Mouse (Mus musculus): ENCODE measurements around the gene Slc22a17. TPM values are rescaled to one million over a fixed set of nuclear protein-coding genes. Genes with fewer than 3 reads are reported as not detected.
A peak's percentile ranks its signal among the peaks of the same experiment; 100 is the strongest.

The Slc22a17 gene
- polyA plus RNA-seq, 1 experiment from 2014 or later: 44.9 TPM

DNA sequence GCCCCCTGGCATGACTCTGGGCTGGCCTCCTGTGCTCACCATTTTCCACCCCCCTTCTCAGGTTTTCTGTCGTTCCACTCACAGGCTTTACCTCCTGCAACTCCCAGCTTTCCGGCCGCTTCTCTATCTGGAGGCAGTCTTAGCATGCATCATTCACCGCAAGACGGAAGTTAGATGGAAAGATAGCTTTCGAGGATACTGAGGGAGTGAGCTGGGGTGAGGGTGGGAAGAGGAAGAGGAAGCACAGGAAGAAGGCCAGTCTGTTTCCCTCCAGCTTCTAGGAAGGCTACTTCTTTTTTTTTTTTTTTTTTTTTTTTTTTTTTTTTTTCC lies 23.9 kb upstream of the Slc22a17 start:
- no peak for ATAC-seq (ENCODE audit: insufficient number of reproducible peaks, insufficient read depth, low FRiP score, low read depth)
- no peak overlapping the region for H3K4me2 ChIP-seq (replicated peaks; ENCODE audit: low read depth, low read length)
- H3K4me3 ChIP-seq (ENCODE audit: low read depth, low read length): no peak overlapping the region
- H3K9me3 ChIP-seq (ENCODE audit: control insufficient read depth, low read depth, low read length): no peaks in the 10 kb centered on the region
- H3K9ac ChIP-seq (replicated peaks; ENCODE audit: low read depth, low read length): no peak overlapping the region
- peaks cover 4% of the 10 kb centered on the region for H3K4me1 ChIP-seq (ENCODE audit: control insufficient read depth, insufficient read depth, low read length)
- H3K27ac ChIP-seq (ENCODE audit: low read length): peak overlapping the region; percentile 78; the same call in 1 of the 2 replicates
- H3K27me3 ChIP-seq (ENCODE audit: control insufficient read depth, insufficient read depth, low read length): no peaks in the 10 kb centered on the region
- no peaks in the 10 kb centered on the region for H3K36me3 ChIP-seq (ENCODE audit: control insufficient read depth, insufficient read depth, low read length)
- WGBS: 54% methylated on average over 6 of the region's 6 CpGs

DNA sequence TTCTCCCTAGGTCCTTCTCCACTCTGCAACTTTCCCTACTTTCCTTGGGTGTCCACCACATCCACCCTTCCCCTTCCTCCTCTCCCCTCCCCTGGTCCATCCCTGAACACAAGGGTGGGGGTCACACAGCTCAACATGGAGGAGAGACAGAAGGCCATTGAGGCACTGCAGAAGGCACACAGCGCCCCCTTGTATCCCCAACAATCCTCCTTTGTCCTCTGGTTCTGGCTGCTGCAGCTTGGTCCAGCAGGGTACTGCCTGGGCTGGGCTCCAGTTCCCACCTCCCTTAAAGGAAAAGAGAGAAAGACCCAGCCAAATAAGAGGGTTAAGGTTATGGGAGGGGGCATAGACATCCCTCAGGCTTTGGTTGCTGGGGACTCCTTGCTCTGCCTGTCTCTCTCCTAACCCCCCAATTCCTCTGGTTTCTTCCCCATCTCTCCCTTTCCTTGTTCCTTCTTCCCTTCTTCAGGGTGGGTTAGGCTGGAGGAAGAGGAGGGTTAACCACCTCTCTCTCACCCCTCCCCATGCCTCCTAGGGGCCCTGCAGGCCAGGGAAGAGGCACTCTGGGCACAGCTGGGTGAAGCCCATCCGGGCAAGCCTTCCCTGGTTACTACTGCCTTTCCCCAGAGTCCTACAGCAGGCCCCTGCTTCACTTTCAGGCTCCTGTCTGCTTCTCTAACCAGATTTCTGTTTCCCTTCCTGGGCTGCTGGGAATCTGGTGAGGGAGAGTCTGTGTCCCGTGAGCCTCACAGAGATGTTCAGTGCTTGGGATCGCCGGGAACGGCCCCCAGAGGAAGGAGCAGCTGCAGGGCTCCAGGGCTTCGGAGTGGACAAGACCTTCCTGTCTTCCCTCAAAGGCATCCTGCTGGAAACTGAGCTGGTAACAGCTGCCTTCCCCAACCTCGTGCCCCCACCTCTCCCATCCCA lies 23.2 kb upstream of the Slc22a17 start, which contains the start of gene Cmtm5:
TSS of gene Cmtm5 (plus strand) at position 358 of the 927 bp plus-strand sequence.
- Histone ChIP-seq H3K9ac (replicated peaks; ENCODE audit: low read depth, low read length) (0 out of 2 replicates have a peak within 1 kb of the TSS, but pooled peaks have one; percentile 10), H3K4me3 (ENCODE audit: low read depth, low read length) (no peak within 1 kb of the TSS), H3K27me3 (ENCODE audit: control insufficient read depth, insufficient read depth, low read length) (no peaks in the 10 kb centered on the region), H3K27ac (ENCODE audit: low read length) (peak within 1 kb of the TSS; percentile 78), H3K4me1 (ENCODE audit: control insufficient read depth, insufficient read depth, low read length) (peaks cover 7% of the 10 kb centered on the region), H3K4me2 (replicated peaks; ENCODE audit: low read depth, low read length) (no peak within 1 kb of the TSS), H3K9me3 (ENCODE audit: control insufficient read depth, low read depth, low read length) (no peaks in the 10 kb centered on the region), H3K36me3 (ENCODE audit: control insufficient read depth, insufficient read depth, low read length) (no peaks in the 10 kb centered on the region)
- ATAC-seq (ENCODE audit: insufficient number of reproducible peaks, insufficient read depth, low FRiP score, low read depth): no peak
- WGBS: 33% methylated on average over 8 of the region's 8 CpGs

DNA sequence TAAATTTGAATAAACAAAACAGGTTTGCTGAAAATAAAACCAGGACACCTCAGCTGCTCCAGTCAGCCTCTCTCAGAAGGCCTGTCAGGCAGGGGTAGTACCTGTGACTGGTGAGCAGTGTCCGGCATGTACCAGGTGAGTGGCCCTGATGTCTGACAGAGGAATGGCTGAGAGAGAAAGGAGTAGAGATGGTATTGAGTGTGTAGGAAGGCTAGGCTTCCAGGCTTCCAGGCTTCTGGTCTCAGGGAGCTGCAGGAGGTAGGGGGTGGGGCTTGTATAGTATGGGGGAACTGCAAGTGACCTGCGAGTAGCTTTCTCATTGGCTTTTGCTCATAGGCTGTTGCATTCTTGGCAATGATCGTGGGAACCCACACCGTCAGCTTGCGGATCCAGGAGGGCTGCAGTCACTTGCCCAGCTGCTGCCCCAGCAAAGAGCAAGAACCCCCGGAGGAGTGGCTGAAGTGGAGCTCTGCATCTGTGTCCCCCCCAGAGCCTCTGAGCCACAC lies 19.8 kb upstream of the Slc22a17 start, which contains the start of gene Il25:
TSS of gene Il25 (plus strand) at position 51 of the 506 bp plus-strand sequence.
- 18% methylated on average over 6 of the region's 6 CpGs for WGBS
- no peak within 1 kb of the TSS for H3K4me2 ChIP-seq (replicated peaks; ENCODE audit: low read depth, low read length)
- H3K4me3 ChIP-seq (ENCODE audit: low read depth, low read length): no peak within 1 kb of the TSS
- no peak within 1 kb of the TSS for H3K27ac ChIP-seq (ENCODE audit: low read length)
- H3K9me3 ChIP-seq (ENCODE audit: control insufficient read depth, low read depth, low read length): no peaks in the 10 kb centered on the region
- no peak within 1 kb of the TSS for H3K9ac ChIP-seq (replicated peaks; ENCODE audit: low read depth, low read length)
- H3K27me3 ChIP-seq (ENCODE audit: control insufficient read depth, insufficient read depth, low read length): no peaks in the 10 kb centered on the region
- no peaks in the 10 kb centered on the region for H3K36me3 ChIP-seq (ENCODE audit: control insufficient read depth, insufficient read depth, low read length)
- H3K4me1 ChIP-seq (ENCODE audit: control insufficient read depth, insufficient read depth, low read length): peaks cover 13% of the 10 kb centered on the region
- ATAC-seq (ENCODE audit: insufficient number of reproducible peaks, insufficient read depth, low FRiP score, low read depth): no peak; the same call in 1 of the 2 replicates

DNA sequence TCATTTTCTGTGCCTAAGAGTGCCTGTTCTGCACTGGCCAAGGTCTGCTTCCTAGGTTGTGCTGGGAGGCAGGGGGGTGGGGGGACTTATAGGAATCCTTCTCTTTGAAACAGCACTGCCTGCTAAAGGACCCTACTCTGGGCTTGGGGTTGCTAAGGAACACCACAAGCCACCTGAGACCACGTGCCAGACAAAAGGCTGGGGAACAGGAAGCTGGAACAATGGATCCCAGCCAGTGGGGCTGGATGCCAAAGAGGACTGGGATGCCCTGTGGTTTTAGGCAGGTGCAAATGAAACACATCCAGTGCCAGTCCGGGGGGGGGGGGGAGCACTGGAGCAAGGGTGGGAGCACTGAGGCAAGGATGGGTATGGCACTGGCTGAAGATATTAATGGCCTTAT lies 17.5 kb upstream of the Slc22a17 start:
- Histone ChIP-seq H3K4me2 (replicated peaks; ENCODE audit: low read depth, low read length) (no peak overlapping the region), H3K9me3 (ENCODE audit: control insufficient read depth, low read depth, low read length) (no peaks in the 10 kb centered on the region), H3K27me3 (ENCODE audit: control insufficient read depth, insufficient read depth, low read length) (no peaks in the 10 kb centered on the region), H3K36me3 (ENCODE audit: control insufficient read depth, insufficient read depth, low read length) (no peaks in the 10 kb centered on the region), H3K27ac (ENCODE audit: low read length) (no peak overlapping the region), H3K4me3 (ENCODE audit: low read depth, low read length) (no peak overlapping the region), H3K4me1 (ENCODE audit: control insufficient read depth, insufficient read depth, low read length) (peaks cover 19% of the 10 kb centered on the region), H3K9ac (replicated peaks; ENCODE audit: low read depth, low read length) (no peak overlapping the region)
- no peak for ATAC-seq (ENCODE audit: insufficient number of reproducible peaks, insufficient read depth, low FRiP score, low read depth)
- WGBS: 40% methylated on average over 2 of the region's 2 CpGs

DNA sequence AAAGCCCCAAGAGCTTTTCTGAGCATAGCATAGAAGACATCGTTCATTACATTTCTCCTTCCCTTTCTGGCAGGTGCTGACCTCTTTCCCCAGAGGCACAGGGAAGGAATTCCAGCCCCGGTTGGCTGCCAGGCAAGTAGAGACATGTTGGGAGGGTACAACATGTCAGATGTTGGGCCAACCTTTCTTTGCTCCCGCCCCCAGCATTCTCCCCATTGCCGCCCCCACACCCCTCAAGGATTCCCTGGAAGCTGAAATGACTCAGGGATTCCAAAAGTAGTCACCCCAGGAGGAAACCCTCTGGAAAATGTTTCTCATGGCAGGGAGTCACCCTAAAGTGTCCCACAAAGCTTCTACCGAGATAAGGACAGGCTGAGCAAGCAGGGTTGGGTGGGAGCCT lies 16.9 kb upstream of the Slc22a17 start:
- Histone ChIP-seq H3K36me3 (ENCODE audit: control insufficient read depth, insufficient read depth, low read length) (no peaks in the 10 kb centered on the region), H3K4me1 (ENCODE audit: control insufficient read depth, insufficient read depth, low read length) (peaks cover 19% of the 10 kb centered on the region), H3K27ac (ENCODE audit: low read length) (no peak overlapping the region), H3K9ac (replicated peaks; ENCODE audit: low read depth, low read length) (no peak overlapping the region), H3K4me2 (replicated peaks; ENCODE audit: low read depth, low read length) (no peak overlapping the region), H3K9me3 (ENCODE audit: control insufficient read depth, low read depth, low read length) (no peaks in the 10 kb centered on the region), H3K27me3 (ENCODE audit: control insufficient read depth, insufficient read depth, low read length) (no peaks in the 10 kb centered on the region), H3K4me3 (ENCODE audit: low read depth, low read length) (no peak overlapping the region)
- 57% methylated on average over 5 of the region's 5 CpGs for WGBS
- no peak for ATAC-seq (ENCODE audit: insufficient number of reproducible peaks, insufficient read depth, low FRiP score, low read depth)

DNA sequence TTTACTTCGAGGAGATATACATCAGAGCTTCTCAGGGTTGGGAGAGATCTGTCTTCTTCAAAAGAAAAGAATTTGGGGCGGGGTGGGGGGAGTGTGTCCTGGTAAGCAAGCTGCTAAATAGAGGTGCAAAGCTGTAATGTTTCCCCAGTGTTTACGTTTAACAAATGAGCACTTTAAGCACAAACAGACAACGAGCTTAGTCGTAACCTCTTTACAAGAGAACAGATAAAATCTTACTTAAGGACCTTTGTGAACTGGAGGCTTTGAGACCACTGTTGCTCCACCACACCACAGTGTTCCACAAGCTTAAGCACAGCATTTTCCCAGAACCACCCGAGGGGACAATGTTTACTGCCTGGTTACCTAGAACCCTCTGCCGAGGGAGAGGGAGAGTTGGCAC lies 14.4 kb upstream of the Slc22a17 start:
- Histone ChIP-seq H3K27ac (ENCODE audit: low read length) (peak overlapping the region; percentile 100), H3K36me3 (ENCODE audit: control insufficient read depth, insufficient read depth, low read length) (peaks cover 4% of the 10 kb centered on the region; the same call in 1 of the 2 replicates), H3K4me2 (replicated peaks; ENCODE audit: low read depth, low read length) (peak overlapping the region; percentile 86), H3K4me1 (ENCODE audit: control insufficient read depth, insufficient read depth, low read length) (peaks cover 25% of the 10 kb centered on the region), H3K9ac (replicated peaks; ENCODE audit: low read depth, low read length) (peak overlapping the region; percentile 98), H3K27me3 (ENCODE audit: control insufficient read depth, insufficient read depth, low read length) (no peaks in the 10 kb centered on the region), H3K4me3 (ENCODE audit: low read depth, low read length) (peak overlapping the region; percentile 64), H3K9me3 (ENCODE audit: control insufficient read depth, low read depth, low read length) (no peaks in the 10 kb centered on the region)
- 8% methylated on average over 7 of the region's 7 CpGs for WGBS
- ATAC-seq (ENCODE audit: insufficient number of reproducible peaks, insufficient read depth, low FRiP score, low read depth): no peak

DNA sequence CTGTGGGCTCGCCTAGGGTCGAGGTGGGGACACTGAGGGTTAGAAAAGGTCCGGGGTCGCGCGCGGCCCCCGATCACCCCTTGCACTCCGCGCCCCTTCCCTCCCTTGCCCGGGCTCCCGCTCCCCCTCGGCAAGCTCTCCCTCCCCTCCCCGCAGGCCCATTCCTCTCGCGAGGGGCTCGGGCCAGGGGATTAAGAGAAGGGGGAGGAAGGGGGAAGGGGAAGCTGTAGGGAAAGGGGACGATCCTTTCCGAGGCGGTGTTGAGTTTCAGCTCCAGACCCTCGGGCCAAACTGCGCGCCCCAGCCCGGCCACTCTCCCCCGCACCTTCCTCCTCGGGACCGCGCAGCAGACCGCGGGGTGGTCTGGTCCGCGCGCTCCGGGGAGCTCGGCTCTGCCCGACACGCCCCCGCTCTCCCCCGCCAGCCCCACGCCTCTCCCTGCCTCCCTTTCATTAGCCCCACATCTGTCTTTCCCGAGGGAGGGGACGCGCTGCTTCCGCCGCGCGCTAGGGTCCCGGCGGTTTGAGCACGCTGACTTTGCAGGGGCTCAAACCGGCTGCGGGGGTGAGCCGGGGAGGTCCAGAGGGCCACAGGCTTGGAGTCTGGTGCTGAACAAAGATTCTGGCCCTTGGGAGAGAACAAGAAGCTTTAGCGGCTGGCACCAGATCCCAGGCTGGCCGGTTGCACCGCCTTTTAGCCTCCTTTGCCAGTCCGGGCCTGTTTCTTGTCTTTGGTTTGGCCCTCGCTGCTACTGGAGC lies 13.6 kb upstream of the Slc22a17 start:
- H3K4me3 ChIP-seq (ENCODE audit: low read depth, low read length): peak overlapping the region; percentile 64
- H3K9me3 ChIP-seq (ENCODE audit: control insufficient read depth, low read depth, low read length): 0 out of 2 replicates have a peak, but pooled peaks cover 4% of the 10 kb centered on the region
- no peaks in the 10 kb centered on the region for H3K27me3 ChIP-seq (ENCODE audit: control insufficient read depth, insufficient read depth, low read length)
- H3K27ac ChIP-seq (ENCODE audit: low read length): peak overlapping the region; percentile 100
- peaks cover 24% of the 10 kb centered on the region for H3K4me1 ChIP-seq (ENCODE audit: control insufficient read depth, insufficient read depth, low read length)
- under 1% methylated on average over 42 of the region's 58 CpGs for WGBS
- peaks cover 4% of the 10 kb centered on the region for H3K36me3 ChIP-seq (ENCODE audit: control insufficient read depth, insufficient read depth, low read length)
- ATAC-seq (ENCODE audit: insufficient number of reproducible peaks, insufficient read depth, low FRiP score, low read depth): peak; percentile 84
- H3K4me2 ChIP-seq (replicated peaks; ENCODE audit: low read depth, low read length): peak overlapping the region; percentile 86
- peak overlapping the region; percentile 98 for H3K9ac ChIP-seq (replicated peaks; ENCODE audit: low read depth, low read length)
